ENCODE assay signal across 25 mouse cellular contexts in the genomic region with DNA sequence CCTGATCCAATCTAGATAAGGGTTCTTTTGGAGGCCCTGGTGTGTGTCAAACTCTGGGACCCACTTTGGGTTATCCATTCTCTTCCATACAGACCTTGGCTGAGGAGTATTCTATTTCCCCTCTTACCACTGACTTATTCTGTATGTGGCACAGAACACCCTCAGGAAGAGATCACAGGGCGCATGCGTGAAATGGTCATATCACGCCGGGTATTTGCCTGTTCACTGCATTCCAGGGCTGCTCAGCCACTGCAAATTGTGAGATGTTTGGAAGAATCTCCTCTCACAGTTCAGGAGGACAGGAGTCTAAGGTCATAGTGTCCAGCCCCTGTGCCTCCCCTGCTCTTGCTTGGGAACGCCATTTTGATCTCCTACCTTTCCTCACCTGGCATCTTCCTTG. TPM values are rescaled to one million over a fixed set of nuclear protein-coding genes. Genes with fewer than 3 reads are reported as not detected.
DNase-seq lines count a peak whose midpoint lies in the region; ATAC-seq and TF ChIP-seq lines count a peak whose summit lies in the region.
"Had no signal": no experiment of that assay in that cellular context is flagged by ENCODE, and none has a peak within 500 bp of the region (broad histone marks: within the 10 kb centered on the region; RNA-seq: fewer than 3 reads in every experiment).

No protein-coding gene starts in this region.

- H3K4me3 ChIP-seq in forebrain, embryonic 10.5 days, result 0 out of 2 replicates have a peak overlapping the region, but pooled peaks have one; percentile 27
- H3K4me3 ChIP-seq in forebrain, postnatal 0 days (ENCODE audit: low read depth, low read length), result no peak overlapping the region
- no peak overlapping the region for H3K4me3 ChIP-seq in ES-E14 (ENCODE audit: insufficient read depth in 1 of 2, low read depth in 1 of 2, low read length in 2 of 2, poor library complexity in 1 of 2, severe bottlenecking in 1 of 2)
- H3K4me3 ChIP-seq in forebrain, embryonic 15.5 days, result no peak overlapping the region
- H3K4me3 ChIP-seq in midbrain, embryonic 16.5 days (ENCODE audit: low read depth, low read length), result no peak overlapping the region
- H3K4me3 ChIP-seq: embryonic facial prominence, embryonic 15.5 days; layer of hippocampus, adult 2 months; limb, embryonic 10.5 days; neural tube, embryonic 12.5 days had no signal

- H3K9me3 ChIP-seq in forebrain, embryonic 10.5 days, result no peaks in the 10 kb centered on the region
- H3K9me3 ChIP-seq in forebrain, postnatal 0 days (ENCODE audit: low read length), result no peaks in the 10 kb centered on the region
- H3K9me3 ChIP-seq in ES-E14 (ENCODE audit: control insufficient read depth, insufficient read depth, low read depth, low read length), result no peaks in the 10 kb centered on the region
- no peaks in the 10 kb centered on the region for H3K9me3 ChIP-seq in forebrain, embryonic 15.5 days
- no peaks in the 10 kb centered on the region for H3K9me3 ChIP-seq in midbrain, embryonic 16.5 days (replicated peaks; ENCODE audit: control insufficient read depth, low read length, poor library complexity, severe bottlenecking)
- H3K9me3 ChIP-seq: embryonic facial prominence, embryonic 15.5 days; limb, embryonic 10.5 days; neural tube, embryonic 12.5 days had no signal

- peaks cover 24% of the 10 kb centered on the region; the same call in 1 of the 2 replicates for H3K27me3 ChIP-seq in forebrain, embryonic 10.5 days (ENCODE audit: poor library complexity, severe bottlenecking)
- H3K27me3 ChIP-seq in forebrain, postnatal 0 days (ENCODE audit: insufficient read depth, low read length), result no peaks in the 10 kb centered on the region
- no peaks in the 10 kb centered on the region for H3K27me3 ChIP-seq in forebrain, embryonic 15.5 days
- no peaks in the 10 kb centered on the region for H3K27me3 ChIP-seq in midbrain, embryonic 16.5 days (ENCODE audit: control insufficient read depth, insufficient read depth, low read depth, low read length)

- peak overlapping the region; percentile 93 for H3K27ac ChIP-seq in forebrain, embryonic 10.5 days
- H3K27ac ChIP-seq in forebrain, postnatal 0 days (ENCODE audit: low read depth, low read length), result no peak overlapping the region
- peak overlapping the region; percentile 76 for H3K27ac ChIP-seq in ES-E14 (ENCODE audit: insufficient read depth, low read depth, low read length, poor library complexity, severe bottlenecking)
- peak overlapping the region; percentile 65 for H3K27ac ChIP-seq in forebrain, embryonic 15.5 days (replicated peaks)
- H3K27ac ChIP-seq in midbrain, embryonic 16.5 days (ENCODE audit: low read length), result peak overlapping the region; percentile 53
- H3K27ac ChIP-seq: embryonic facial prominence, embryonic 15.5 days; layer of hippocampus, adult 2 months; limb, embryonic 10.5 days; stomach, postnatal 0 days had no signal

- H3K4me2 ChIP-seq in forebrain, postnatal 0 days (ENCODE audit: low read depth), result no peak overlapping the region
- H3K4me2 ChIP-seq in forebrain, embryonic 15.5 days (replicated peaks), result no peak overlapping the region
- no peak overlapping the region for H3K4me2 ChIP-seq in midbrain, embryonic 16.5 days (ENCODE audit: low read length)
- H3K4me2 ChIP-seq: embryonic facial prominence, embryonic 15.5 days; heart, embryonic 11.5 days; neural tube, embryonic 12.5 days had no signal

- no peak for ATAC-seq in forebrain, postnatal 0 days
- ATAC-seq in forebrain, embryonic 15.5 days (replicated peaks), result no peak
- no peak for ATAC-seq in midbrain, embryonic 16.5 days
- ATAC-seq: CD4-positive, CD25-positive, alpha-beta regulatory T cell, adult 4 months; liver, postnatal 0 days had no signal

- 89% methylated on average over 5 of the region's 5 CpGs for WGBS in forebrain, embryonic 10.5 days
- 85% methylated on average over 5 of the region's 5 CpGs for WGBS in forebrain, postnatal 0 days
- WGBS in forebrain, embryonic 15.5 days, result 86% methylated on average over 5 of the region's 5 CpGs
- 86% methylated on average over 5 of the region's 5 CpGs for WGBS in midbrain, embryonic 16.5 days

- TF ChIP-seq CTCF in forebrain, postnatal 0 days (IDR thresholded peaks at IDR 0.05; ENCODE audit: low read depth), result no peak

- DNase-seq in forebrain, embryonic 10.5 days (ENCODE audit: extremely low spot score, low spot score), result no peak
- DNase-seq in forebrain, postnatal 0 days, result no peak
- no peak for DNase-seq in ES-E14 (ENCODE audit: low read depth, low spot score)
- DNase-seq in left cerebral cortex, adult 8-10 months (ENCODE audit: low spot score in 2 of 2), result no peak
- no peak for DNase-seq in left cerebral cortex, adult 9 months (ENCODE audit: low spot score in 2 of 2)
- DNase-seq: adrenal gland, adult 8-10 months; cerebellum, adult 11 months; cerebellum, postnatal 25 days; heart, postnatal 10 days; kidney, adult 2 months; kidney, postnatal 10 days; layer of hippocampus, postnatal 36 days; liver, postnatal 0 days; lung, postnatal 10 days; right cerebral cortex, adult 18-20 months; thymus, postnatal 14 days had no signal

- 0 out of 2 replicates have a peak, but pooled peaks cover 3% of the 10 kb centered on the region for H3K36me3 ChIP-seq in forebrain, embryonic 10.5 days (replicated peaks)
- H3K36me3 ChIP-seq in forebrain, postnatal 0 days (ENCODE audit: insufficient read depth), result 0 out of 2 replicates have a peak, but pooled peaks cover 7% of the 10 kb centered on the region
- H3K36me3 ChIP-seq in ES-E14 (ENCODE audit: control insufficient read depth, insufficient read depth, low read length, poor library complexity, severe bottlenecking), result no peaks in the 10 kb centered on the region
- no peaks in the 10 kb centered on the region for H3K36me3 ChIP-seq in forebrain, embryonic 15.5 days
- no peaks in the 10 kb centered on the region for H3K36me3 ChIP-seq in midbrain, embryonic 16.5 days (ENCODE audit: control insufficient read depth, insufficient read depth, low read length)
- H3K36me3 ChIP-seq: limb, embryonic 10.5 days had no signal

- H3K9ac ChIP-seq in forebrain, postnatal 0 days, result no peak overlapping the region
- H3K9ac ChIP-seq in ES-E14 (ENCODE audit: insufficient read depth, low read depth, low read length, poor library complexity, severe bottlenecking), result no peak overlapping the region
- no peak overlapping the region for H3K9ac ChIP-seq in forebrain, embryonic 15.5 days (replicated peaks)
- H3K9ac ChIP-seq in midbrain, embryonic 16.5 days (ENCODE audit: low read depth, low read length), result no peak overlapping the region
- H3K9ac ChIP-seq: embryonic facial prominence, embryonic 15.5 days; liver, postnatal 0 days; neural tube, embryonic 12.5 days had no signal

- in situ Hi-C loops in ES-E14 (cut with MboI; ENCODE audit: low sequenced_read_pairs in 2 of 2, unreplicated experiment in 2 of 2), result no loop called here

- H3K4me1 ChIP-seq in forebrain, embryonic 10.5 days, result peaks cover 65% of the 10 kb centered on the region
- H3K4me1 ChIP-seq in forebrain, postnatal 0 days (ENCODE audit: insufficient read depth), result 0 out of 2 replicates have a peak, but pooled peaks cover 12% of the 10 kb centered on the region
- peaks cover 16 to 28% of the 10 kb centered on the region in 2 experiments for H3K4me1 ChIP-seq in ES-E14 (ENCODE audit: control insufficient read depth in 2 of 2, insufficient read depth in 2 of 2, low read length in 2 of 2, poor library complexity in 1 of 2)
- peaks cover 28% of the 10 kb centered on the region for H3K4me1 ChIP-seq in forebrain, embryonic 15.5 days
- peaks cover 27% of the 10 kb centered on the region for H3K4me1 ChIP-seq in midbrain, embryonic 16.5 days (ENCODE audit: control insufficient read depth, insufficient read depth, low read length)

TF ChIP-seq in ES-E14, 5 proteins besides CTCF, POLR2A, EP300 and RAD21:
- no peak for TF ChIP-seq ZC3H11A (IDR thresholded peaks at IDR 0.05; ENCODE audit: borderline replicate concordance, low read depth, low read length)

RNA-seq across cellular contexts. Expression of gene Mcf2l, which starts 3.0 kb away (rescaled TPM):
- polyA plus RNA-seq in forebrain, embryonic 10.5 days (2016; fragmentation: Nextera tagmentation; extraction: Ambion mirVana), result 26.3 and 32.5 TPM in 2 replicates
- 371 and 376 TPM in 2 replicates for total RNA-seq in forebrain, postnatal 0 days (2014; rRNA removed)
- polyA plus RNA-seq in forebrain, postnatal 0 days (2015; fragmentation: Nextera tagmentation; extraction: Ambion mirVana), result 89.6 and 118 TPM in 2 replicates
- total RNA-seq in ES-E14 (2012; rRNA removed), result 16.0 and 26.7 TPM in 2 replicates
- 134 and 139 TPM in 2 replicates for polyA plus RNA-seq in forebrain, embryonic 15.5 days (2015; fragmentation: Nextera tagmentation; extraction: Ambion mirVana)
- polyA plus RNA-seq in midbrain, embryonic 16.5 days (2015; fragmentation: Nextera tagmentation; extraction: Ambion mirVana), result 185 and 190 TPM in 2 replicates
- 100 to 1,000 TPM; 209 to 241 (median 226) TPM for total RNA-seq in left cerebral cortex, adult 8-10 months (2022)
